Mouse (Mus musculus): ENCODE data around the gene Lhx1. TPM values are rescaled to one million over a fixed set of nuclear protein-coding genes. Genes with fewer than 3 reads are reported as not detected.

Lhx1 gene
- polyA plus RNA-seq, 1 experiment from 2014 or later, result 0.21 TPM

DNA sequence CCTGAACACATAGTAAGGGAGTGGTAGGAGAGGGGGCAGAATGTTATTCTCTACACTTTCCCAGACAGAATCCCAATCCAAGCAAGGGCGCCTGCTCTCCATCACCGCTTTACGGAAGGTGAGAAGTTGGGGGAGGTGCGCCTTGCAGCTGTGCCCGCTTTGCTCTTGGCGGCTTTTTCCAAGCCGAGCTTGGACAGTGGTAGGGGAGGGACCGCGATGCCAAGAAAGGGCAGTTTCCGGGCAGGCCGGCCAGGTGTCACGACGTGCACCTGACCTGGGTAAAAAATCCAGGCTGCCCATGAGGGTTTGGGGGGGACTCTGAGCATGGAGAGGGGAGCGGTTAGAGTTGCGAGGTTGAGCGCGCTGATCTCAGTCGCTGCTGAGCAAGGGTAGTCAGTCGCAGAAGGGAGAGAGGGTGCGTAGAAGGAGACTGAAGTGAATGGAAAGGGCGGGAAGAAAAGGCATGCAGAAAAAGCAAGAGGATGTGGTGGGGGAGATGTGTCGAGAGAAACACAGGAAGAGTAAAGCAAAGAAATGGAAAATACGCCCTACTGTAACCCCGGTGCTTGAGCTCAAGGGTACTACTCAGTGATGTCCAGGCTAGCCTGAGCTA lies 3.9 kb upstream of the Lhx1 start:
- no peak overlapping the region for H3K4me2 ChIP-seq (ENCODE audit: low read depth, low read length)

DNA sequence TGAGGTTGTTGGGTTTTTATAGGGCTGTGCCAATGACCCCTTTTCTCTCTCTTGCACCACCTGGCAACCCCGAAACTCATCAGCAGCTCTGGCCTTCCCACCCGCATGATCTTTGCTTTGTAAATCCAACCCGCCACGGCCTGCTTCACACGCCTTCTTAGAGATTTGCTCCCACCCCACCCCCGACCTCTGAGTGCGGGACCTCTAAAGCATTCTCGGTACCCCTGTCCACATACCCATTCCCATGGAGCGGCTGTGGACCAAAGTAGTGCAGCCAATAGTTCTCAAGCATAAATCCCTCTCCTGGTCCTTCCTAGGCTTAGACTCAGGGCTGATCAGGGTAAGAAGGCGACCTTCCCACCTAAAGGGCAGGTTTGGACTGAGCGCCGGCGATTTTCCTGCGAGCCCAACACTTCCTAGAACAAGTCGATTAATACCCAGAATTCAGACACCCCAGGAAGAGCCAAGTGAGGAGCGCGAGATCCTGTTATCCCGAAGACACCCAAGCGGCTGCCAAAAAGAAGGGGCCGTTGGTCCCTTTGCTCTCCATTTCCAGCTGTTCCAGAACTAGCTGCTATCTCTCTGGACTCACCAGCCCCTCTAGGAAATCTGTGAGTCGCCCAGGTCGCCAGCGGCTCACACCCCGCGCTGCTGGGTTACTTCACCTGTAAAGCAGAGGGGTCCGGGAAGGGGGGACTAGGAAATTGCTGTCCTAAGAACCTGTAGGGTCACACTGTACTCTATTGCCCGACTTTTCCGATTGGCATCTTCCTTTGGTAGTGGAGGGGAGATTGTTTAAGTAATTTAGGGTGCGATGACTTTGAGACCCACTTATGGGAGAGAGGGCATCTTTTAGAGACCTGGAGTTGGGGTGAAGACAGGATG lies 1.9 kb upstream of the Lhx1 start:
- WGBS (ENCODE audit: insufficient replicate concordance), result 4% methylated on average over 29 of the region's 29 CpGs
- Histone ChIP-seq H3K4me3 (ENCODE audit: low read depth, low read length) (no peak overlapping the region), H3K36me3 (replicated peaks; ENCODE audit: insufficient read depth, low read length) (no peaks in the 10 kb centered on the region), H3K27ac (ENCODE audit: low read depth) (no peak overlapping the region), H3K27me3 (ENCODE audit: insufficient read depth, low read length) (peaks cover 98% of the 10 kb centered on the region), H3K4me2 (ENCODE audit: low read depth, low read length) (no peak overlapping the region), H3K9ac (replicated peaks) (no peak overlapping the region), H3K4me1 (ENCODE audit: insufficient read depth) (peaks cover 23% of the 10 kb centered on the region), H3K9me3 (ENCODE audit: low read length) (no peaks in the 10 kb centered on the region)
- no peak for TF ChIP-seq CTCF (IDR thresholded peaks at IDR 0.05; ENCODE audit: low read depth)
- TF ChIP-seq EP300 (IDR thresholded peaks at IDR 0.05; ENCODE audit: low read depth), result no peak
- no peak for DNase-seq
- ATAC-seq, result no peak

More for the DNA sequence above, 3.9 kb upstream of the Lhx1 start:
- Histone ChIP-seq H3K36me3 (replicated peaks; ENCODE audit: insufficient read depth, low read length) (no peaks in the 10 kb centered on the region), H3K27me3 (ENCODE audit: insufficient read depth, low read length) (peaks cover 83% of the 10 kb centered on the region), H3K9ac (replicated peaks) (no peak overlapping the region), H3K4me1 (ENCODE audit: insufficient read depth) (peaks cover 15% of the 10 kb centered on the region), H3K27ac (ENCODE audit: low read depth) (no peak overlapping the region), H3K4me3 (ENCODE audit: low read depth, low read length) (no peak overlapping the region), H3K9me3 (ENCODE audit: low read length) (no peaks in the 10 kb centered on the region)
- 3% methylated on average over 24 of the region's 24 CpGs for WGBS (ENCODE audit: insufficient replicate concordance)
- ATAC-seq (no peak), DNase-seq (no peak)
- TF ChIP-seq EP300 (IDR thresholded peaks at IDR 0.05; ENCODE audit: low read depth), result no peak
- no peak for TF ChIP-seq CTCF (IDR thresholded peaks at IDR 0.05; ENCODE audit: low read depth)

DNA sequence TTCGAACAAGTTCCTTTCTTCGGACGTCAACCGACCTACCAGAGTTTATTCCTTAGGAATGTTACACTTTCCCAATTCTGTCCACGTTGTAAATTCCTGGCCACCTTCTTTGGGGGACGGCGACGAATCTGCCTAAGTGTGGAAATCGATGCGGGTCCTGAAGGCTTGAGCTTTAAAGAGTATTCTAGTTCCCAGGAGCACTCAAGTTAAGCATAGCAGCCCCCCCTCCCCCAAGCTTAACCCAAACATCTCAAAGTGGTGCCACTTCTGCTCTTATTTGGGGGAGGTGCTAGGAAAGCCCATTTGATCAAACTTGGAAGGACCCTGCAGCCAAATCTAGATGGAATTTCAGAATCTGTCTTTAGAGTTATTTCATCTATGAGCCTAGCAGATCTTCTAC lies 1.1 kb upstream of the Lhx1 start:
- ATAC-seq, result no peak
- H3K4me1 ChIP-seq (ENCODE audit: insufficient read depth), result peaks cover 26% of the 10 kb centered on the region
- no peak overlapping the region for H3K9ac ChIP-seq (replicated peaks)
- H3K36me3 ChIP-seq (replicated peaks; ENCODE audit: insufficient read depth, low read length), result no peaks in the 10 kb centered on the region
- H3K4me3 ChIP-seq (ENCODE audit: low read depth, low read length), result peak overlapping the region; percentile 44; the same call in 1 of the 2 replicates
- no peak for DNase-seq
- no peaks in the 10 kb centered on the region for H3K9me3 ChIP-seq (ENCODE audit: low read length)
- no peak overlapping the region for H3K4me2 ChIP-seq (ENCODE audit: low read depth, low read length)
- TF ChIP-seq CTCF (IDR thresholded peaks at IDR 0.05; ENCODE audit: low read depth), result no peak
- TF ChIP-seq EP300 (IDR thresholded peaks at IDR 0.05; ENCODE audit: low read depth), result no peak
- 3% methylated on average over 10 of the region's 10 CpGs for WGBS (ENCODE audit: insufficient replicate concordance)
- H3K27me3 ChIP-seq (ENCODE audit: insufficient read depth, low read length), result peaks cover 98% of the 10 kb centered on the region
- H3K27ac ChIP-seq (ENCODE audit: low read depth), result no peak overlapping the region

DNA sequence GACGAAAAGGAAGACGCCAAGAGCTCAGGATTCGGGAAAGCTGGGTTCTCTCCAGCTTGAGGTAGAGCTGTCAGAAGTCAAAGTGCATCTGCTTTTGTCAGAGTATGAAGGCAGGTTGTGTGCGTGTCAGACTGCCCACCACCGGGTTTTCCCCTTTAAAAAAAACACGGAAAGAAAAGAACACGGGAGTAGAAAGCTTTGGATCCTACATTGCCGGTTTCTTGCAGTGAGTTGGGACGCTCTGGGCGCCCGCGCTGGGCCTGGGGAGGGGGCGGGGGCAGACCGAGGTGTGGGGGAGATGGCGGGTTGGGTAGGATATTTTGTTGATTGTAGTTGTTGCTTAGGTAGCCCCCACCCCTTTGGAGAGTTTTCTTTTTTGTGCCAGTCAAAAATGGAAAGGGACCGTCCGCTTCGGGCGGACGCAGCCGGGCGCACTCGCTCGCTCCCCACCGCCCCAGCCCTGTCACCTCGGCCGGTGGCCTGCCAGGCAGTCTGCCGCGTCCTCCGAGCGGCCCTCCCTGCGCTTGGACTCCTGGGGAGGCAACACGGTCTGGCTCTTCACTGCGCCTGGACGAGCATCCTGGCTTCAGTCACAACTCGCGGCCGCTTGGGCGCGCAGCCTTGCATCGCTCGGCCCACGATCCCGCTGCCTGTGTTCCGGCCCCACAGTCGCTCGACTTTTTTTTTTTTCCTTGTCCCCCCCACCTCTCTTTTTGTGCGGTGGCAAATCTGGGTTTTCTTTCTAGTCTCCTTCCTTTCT lies 644 bp downstream of the Lhx1 start:
- no peak for ATAC-seq
- WGBS (ENCODE audit: insufficient replicate concordance), result under 1% methylated on average over 48 of the region's 48 CpGs

DNA sequence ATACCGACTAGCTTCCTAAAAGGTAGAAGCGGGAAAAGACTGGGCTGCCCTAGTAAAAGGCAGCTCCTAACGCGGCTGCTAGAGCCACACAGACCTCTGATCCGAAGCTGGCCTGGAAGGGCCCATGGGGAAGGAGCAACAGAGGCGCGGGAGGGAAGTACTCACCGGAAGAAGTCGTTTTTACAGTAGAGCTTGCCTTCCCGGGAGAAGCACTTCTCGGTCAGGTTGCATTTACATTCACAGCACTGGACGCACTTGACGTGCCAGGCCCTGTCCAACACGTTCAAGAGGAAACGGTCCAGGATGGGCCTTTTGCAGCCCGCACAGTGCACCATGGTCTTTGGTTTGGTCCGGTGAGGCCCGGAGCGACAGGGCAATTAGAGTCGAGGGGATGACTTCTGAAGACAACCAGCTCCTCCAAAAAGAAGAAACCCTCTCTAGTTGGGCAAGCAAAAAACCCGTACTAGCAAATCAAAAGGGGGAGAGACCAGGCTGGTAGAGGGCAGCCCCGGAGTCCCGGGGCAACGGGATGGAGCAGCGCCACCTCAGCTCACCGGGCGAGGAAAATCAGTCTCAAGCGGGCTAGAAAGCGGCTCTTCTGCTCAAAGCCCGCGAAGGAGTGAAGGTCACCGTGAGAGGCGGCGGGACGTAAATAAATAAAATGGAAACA lies 1.4 kb downstream of the Lhx1 start:
- whole genome bisulfite sequencing (ENCODE audit: insufficient replicate concordance), result 2% methylated on average over 35 of the region's 35 CpGs
- Histone ChIP-seq H3K4me2 (ENCODE audit: low read depth, low read length) (peak overlapping the region; percentile 75), H3K27ac (ENCODE audit: low read depth) (no peak overlapping the region), H3K9me3 (ENCODE audit: low read length) (no peaks in the 10 kb centered on the region), H3K4me3 (ENCODE audit: low read depth, low read length) (peak overlapping the region; percentile 44; the same call in 1 of the 2 replicates), H3K36me3 (replicated peaks; ENCODE audit: insufficient read depth, low read length) (no peaks in the 10 kb centered on the region), H3K27me3 (ENCODE audit: insufficient read depth, low read length) (peaks cover 100% of the 10 kb centered on the region), H3K4me1 (ENCODE audit: insufficient read depth) (peaks cover 26% of the 10 kb centered on the region), H3K9ac (replicated peaks) (no peak overlapping the region)
- ATAC-seq (no peak), DNase-seq (no peak)
- TF ChIP-seq CTCF (IDR thresholded peaks at IDR 0.05; ENCODE audit: low read depth) (no peak), EP300 (IDR thresholded peaks at IDR 0.05; ENCODE audit: low read depth) (no peak)

More for the DNA sequence above, 644 bp downstream of the Lhx1 start:
- Histone ChIP-seq H3K9me3 (ENCODE audit: low read length) (no peaks in the 10 kb centered on the region), H3K27ac (ENCODE audit: low read depth) (no peak overlapping the region), H3K27me3 (ENCODE audit: insufficient read depth, low read length) (peaks cover 100% of the 10 kb centered on the region), H3K4me3 (ENCODE audit: low read depth, low read length) (peak overlapping the region; percentile 44), H3K4me1 (ENCODE audit: insufficient read depth) (peaks cover 26% of the 10 kb centered on the region), H3K9ac (replicated peaks) (no peak overlapping the region), H3K36me3 (replicated peaks; ENCODE audit: insufficient read depth, low read length) (no peaks in the 10 kb centered on the region), H3K4me2 (ENCODE audit: low read depth, low read length) (peak overlapping the region; percentile 75)
- no peak for TF ChIP-seq EP300 (IDR thresholded peaks at IDR 0.05; ENCODE audit: low read depth)
- no peak for TF ChIP-seq CTCF (IDR thresholded peaks at IDR 0.05; ENCODE audit: low read depth)
- DNase-seq, result no peak
